Mouse (Mus musculus): Measurements from ENCODE around the gene 1700056E22Rik.

1700056E22Rik gene

GRCm38 (mm10) chr1:184051286-184051685, 17.2 kb upstream of the 1700056E22Rik start:
- no peak for DNase-seq (ENCODE audit: low read depth, low spot score)

- DNase-seq (ENCODE audit: low read depth, low spot score), result no peak
Measured at GRCm38 (mm10) chr1:184048675-184049418, 14.7 kb upstream of the 1700056E22Rik start.

- no peak for DNase-seq (ENCODE audit: low read depth, low spot score)
Measured at GRCm38 (mm10) chr1:184047818-184048217, 13.7 kb upstream of the 1700056E22Rik start.

GRCm38 (mm10) chr1:184046070-184046677, 12.1 kb upstream of the 1700056E22Rik start:
- DNase-seq (ENCODE audit: low read depth, low spot score), result no peak

- DNase-seq (ENCODE audit: low read depth, low spot score), result no peak
Measured at GRCm38 (mm10) chr1:184043391-184043790, 9.3 kb upstream of the 1700056E22Rik start.

GRCm38 (mm10) chr1:184042745-184043144, 8.6 kb upstream of the 1700056E22Rik start:
- DNase-seq (ENCODE audit: low read depth, low spot score), result no peak

- DNase-seq (ENCODE audit: low read depth, low spot score), result no peak
Measured at GRCm38 (mm10) chr1:184041778-184042573, 7.9 kb upstream of the 1700056E22Rik start.

- no peak for DNase-seq (ENCODE audit: low read depth, low spot score)
Measured at GRCm38 (mm10) chr1:184040906-184041305, 6.8 kb upstream of the 1700056E22Rik start.

- no peak for DNase-seq (ENCODE audit: low read depth, low spot score)
Measured at GRCm38 (mm10) chr1:184040181-184040580, 6.1 kb upstream of the 1700056E22Rik start.

- DNase-seq (ENCODE audit: low read depth, low spot score), result no peak
Measured at GRCm38 (mm10) chr1:184039301-184039700, 5.2 kb upstream of the 1700056E22Rik start.

- DNase-seq (ENCODE audit: low read depth, low spot score), result no peak
Measured at GRCm38 (mm10) chr1:184037802-184038201, 3.7 kb upstream of the 1700056E22Rik start.

- no peak for DNase-seq (ENCODE audit: low read depth, low spot score)
Measured at GRCm38 (mm10) chr1:184035346-184035903, 1.3 kb upstream of the 1700056E22Rik start.

GRCm38 (mm10) chr1:184034741-184035181, 660 bp upstream of the 1700056E22Rik start:
- no peak for DNase-seq (ENCODE audit: low read depth, low spot score)

- DNase-seq (ENCODE audit: low read depth, low spot score), result peak; percentile 48
Measured at GRCm38 (mm10) chr1:184033390-184034010, 601 bp downstream of the 1700056E22Rik start.

- DNase-seq (ENCODE audit: low read depth, low spot score), result no peak
Measured at GRCm38 (mm10) chr1:184032682-184033389, 1.3 kb downstream of the 1700056E22Rik start.

- DNase-seq (ENCODE audit: low read depth, low spot score), result no peak
Measured at GRCm38 (mm10) chr1:184030070-184030802, 3.9 kb downstream of the 1700056E22Rik start.

- no peak for DNase-seq (ENCODE audit: low read depth, low spot score)
Measured at GRCm38 (mm10) chr1:184027039-184027438, 7.1 kb downstream of the 1700056E22Rik start.

- no peak for DNase-seq (ENCODE audit: low read depth, low spot score)
Measured at GRCm38 (mm10) chr1:184025079-184025478, 9.0 kb downstream of the 1700056E22Rik start.

- no peak for DNase-seq (ENCODE audit: low read depth, low spot score)
Measured at GRCm38 (mm10) chr1:184024631-184025030, 9.5 kb downstream of the 1700056E22Rik start.

GRCm38 (mm10) chr1:184023971-184024370, 10.1 kb downstream of the 1700056E22Rik start:
- no peak for DNase-seq (ENCODE audit: low read depth, low spot score)
